Mouse (Mus musculus) forebrain, embryonic 10.5 days (tissue): ENCODE data around the gene Arhgef15. TPM values are rescaled to one million over a fixed set of nuclear protein-coding genes. Genes with fewer than 3 reads are reported as not detected.
"Not testable (repeated sequence)": the region's sequence is repeated elsewhere in the genome, so short reads cannot be mapped to it uniquely, and the experiment has no call there.

Source experiments
- DNase-seq: peaks from one replicate; pipeline ENCODE4 v3.0.0-alpha.2; 2017; ENCODE audit warnings: low spot score; ENCODE audit errors: extremely low spot score
- H3K27ac ChIP-seq: fragments of 300-500 bp; sonication (generic); 2 replicates; pipeline ENCODE4 v1.5.1; 2016; ENCODE audit warnings: mild to moderate bottlenecking
- H3K27me3 ChIP-seq: fragments of 300-500 bp; sonication (generic); 2 replicates; pipeline ENCODE4 v1.6.1; 2016; ENCODE audit warnings: mild to moderate bottlenecking; ENCODE audit not compliant: poor library complexity, severe bottlenecking
- H3K36me3 ChIP-seq: fragments of 300-500 bp; sonication (generic); replicated peaks from 2 replicates; pipeline ENCODE4 v1.6.1; 2016; ENCODE audit warnings: mild to moderate bottlenecking, moderate library complexity
- H3K4me1 ChIP-seq: fragments of 300-500 bp; sonication (generic); 2 replicates; pipeline ENCODE4 v1.6.1; 2016
- H3K4me3 ChIP-seq: fragments of 300-500 bp; sonication (generic); 2 replicates; pipeline ENCODE4 v1.5.1; 2016; ENCODE audit warnings: mild to moderate bottlenecking, moderate library complexity
- H3K9me3 ChIP-seq: fragments of 300-500 bp; sonication (generic); 2 replicates; pipeline ENCODE4 v1.6.1; 2016; ENCODE audit warnings: mild to moderate bottlenecking, moderate library complexity
- WGBS: fragments of 180-500 bp; shearing (Covaris S2); methylation state at CpG from one replicate; pipeline ENCODE4 v1.1.7; 2016; 5-methylcytosine and 5-hydroxymethylcytosine counted together
- polyA plus RNA-seq: library from polyadenylated mRNA; unstranded; fragments of >200 nt; fragmentation: Nextera tagmentation; extraction: Ambion mirVana; gene quantifications from 2 replicates; pipeline ENCODE4 v1.2.1, GENCODE M21; 2016

Arhgef15 gene
- polyA plus RNA-seq, 1 experiment from 2014 or later, result 6.7 TPM

GRCm38 (mm10) chr11:68975601-68976000 lies 18.3 kb upstream of the Arhgef15 start:
- Histone ChIP-seq H3K4me1 (peaks cover 22% of the 10 kb centered on the region), H3K4me3 (no peak overlapping the region), H3K9me3 (no peaks in the 10 kb centered on the region), H3K36me3 (0 out of 2 replicates have a peak, but pooled peaks cover 8% of the 10 kb centered on the region), H3K27ac (no peak overlapping the region), H3K27me3 (0 out of 2 replicates have a peak, but pooled peaks cover 10% of the 10 kb centered on the region)
- DNase-seq, result no peak
- 72% methylated on average over 1 of the region's 1 CpGs for WGBS

- Histone ChIP-seq H3K27ac (peak within 1 kb of the TSS; percentile 83; the same call in 1 of the 2 replicates), H3K4me1 (peaks cover 22% of the 10 kb centered on the region), H3K9me3 (no peaks in the 10 kb centered on the region), H3K27me3 (0 out of 2 replicates have a peak, but pooled peaks cover 11% of the 10 kb centered on the region), H3K36me3 (0 out of 2 replicates have a peak, but pooled peaks cover 8% of the 10 kb centered on the region), H3K4me3 (peak within 1 kb of the TSS; percentile 58)
- 88% methylated on average over 7 of the region's 7 CpGs for WGBS
- DNase-seq, result no peak
Observed at GRCm38 (mm10) chr11:68975085-68975484, 17.8 kb upstream of the Arhgef15 start, which contains the start of gene Rangrf. TSS of gene Rangrf (minus strand) at chr11:68975185.

- Histone ChIP-seq H3K9me3 (no peaks in the 10 kb centered on the region), H3K4me3 (peak overlapping the region; percentile 58), H3K27ac (peak overlapping the region; percentile 83), H3K4me1 (peaks cover 22% of the 10 kb centered on the region), H3K36me3 (0 out of 2 replicates have a peak, but pooled peaks cover 11% of the 10 kb centered on the region), H3K27me3 (peaks cover 21% of the 10 kb centered on the region)
- 22% methylated on average over 6 of the region's 6 CpGs for WGBS
- no peak for DNase-seq
Observed at GRCm38 (mm10) chr11:68974059-68974450, 16.8 kb upstream of the Arhgef15 start.

GRCm38 (mm10) chr11:68973250-68974058 lies 16.2 kb upstream of the Arhgef15 start:
- under 1% methylated on average over 38 of the region's 38 CpGs for WGBS
- H3K9me3 ChIP-seq, result not testable (repeated sequence)
- Histone ChIP-seq H3K27ac (peak overlapping the region; percentile 83), H3K36me3 (0 out of 2 replicates have a peak, but pooled peaks cover 11% of the 10 kb centered on the region), H3K4me3 (peak overlapping the region; percentile 58), H3K27me3 (peaks cover 27% of the 10 kb centered on the region), H3K4me1 (peaks cover 26% of the 10 kb centered on the region)
- DNase-seq, result peak; percentile 90

- WGBS, result 80% methylated on average over 4 of the region's 4 CpGs
Observed at GRCm38 (mm10) chr11:68970232-68970631, 13.0 kb upstream of the Arhgef15 start.

GRCm38 (mm10) chr11:68968752-68969151 lies 11.5 kb upstream of the Arhgef15 start:
- H3K27ac ChIP-seq, result no peak overlapping the region
- H3K9me3 ChIP-seq, result no peaks in the 10 kb centered on the region
- peaks cover 37% of the 10 kb centered on the region for H3K4me1 ChIP-seq
- WGBS, result 80% methylated on average over 11 of the region's 11 CpGs
- 0 out of 2 replicates have a peak, but pooled peaks cover 11% of the 10 kb centered on the region for H3K36me3 ChIP-seq
- peaks cover 26% of the 10 kb centered on the region for H3K27me3 ChIP-seq
- no peak for DNase-seq
- H3K4me3 ChIP-seq, result peak overlapping the region; percentile 71; the same call in 1 of the 2 replicates

More at GRCm38 (mm10) chr11:68970232-68970631, 13.0 kb upstream of the Arhgef15 start:
- no peak overlapping the region for H3K4me3 ChIP-seq
- DNase-seq, result no peak
- 0 out of 2 replicates have a peak, but pooled peaks cover 11% of the 10 kb centered on the region for H3K36me3 ChIP-seq
- no peak overlapping the region for H3K27ac ChIP-seq
- peaks cover 43% of the 10 kb centered on the region for H3K4me1 ChIP-seq
- H3K27me3 ChIP-seq, result peaks cover 35% of the 10 kb centered on the region
- no peaks in the 10 kb centered on the region for H3K9me3 ChIP-seq

- Histone ChIP-seq H3K27me3 (peaks cover 26% of the 10 kb centered on the region), H3K4me1 (peaks cover 30% of the 10 kb centered on the region), H3K36me3 (0 out of 2 replicates have a peak, but pooled peaks cover 11% of the 10 kb centered on the region), H3K9me3 (no peaks in the 10 kb centered on the region), H3K27ac (peak within 1 kb of the TSS; percentile 78), H3K4me3 (peak within 1 kb of the TSS; percentile 71)
- WGBS, result under 1% methylated on average over 50 of the region's 50 CpGs
- DNase-seq, result peak; percentile 90
Observed at GRCm38 (mm10) chr11:68967337-68968282, 10.3 kb upstream of the Arhgef15 start, which contains the start of gene Slc25a35. TSS of gene Slc25a35 (plus strand) at chr11:68968131.

GRCm38 (mm10) chr11:68966554-68966953 lies 9.3 kb upstream of the Arhgef15 start:
- 59% methylated on average over 1 of the region's 1 CpGs for WGBS
- peaks cover 26% of the 10 kb centered on the region for H3K27me3 ChIP-seq

GRCm38 (mm10) chr11:68965845-68966244 lies 8.6 kb upstream of the Arhgef15 start:
- H3K27ac ChIP-seq, result no peak overlapping the region
- no peak for DNase-seq
- peaks cover 27% of the 10 kb centered on the region for H3K4me1 ChIP-seq
- WGBS, result 35% methylated on average over 3 of the region's 3 CpGs
- 0 out of 2 replicates have a peak, but pooled peaks cover 4% of the 10 kb centered on the region for H3K36me3 ChIP-seq
- H3K27me3 ChIP-seq, result peaks cover 26% of the 10 kb centered on the region
- no peaks in the 10 kb centered on the region for H3K9me3 ChIP-seq
- H3K4me3 ChIP-seq, result no peak overlapping the region

More at GRCm38 (mm10) chr11:68966554-68966953, 9.3 kb upstream of the Arhgef15 start:
- DNase-seq, result no peak
- Histone ChIP-seq H3K9me3 (no peaks in the 10 kb centered on the region), H3K4me3 (peak overlapping the region; percentile 1; the same call in 1 of the 2 replicates), H3K36me3 (0 out of 2 replicates have a peak, but pooled peaks cover 9% of the 10 kb centered on the region), H3K4me1 (peaks cover 27% of the 10 kb centered on the region), H3K27ac (no peak overlapping the region)

GRCm38 (mm10) chr11:68965050-68965449 lies 7.8 kb upstream of the Arhgef15 start:
- DNase-seq, result no peak
- Histone ChIP-seq H3K27me3 (peaks cover 26% of the 10 kb centered on the region), H3K9me3 (no peaks in the 10 kb centered on the region), H3K4me3 (no peak overlapping the region), H3K27ac (no peak overlapping the region), H3K36me3 (0 out of 2 replicates have a peak, but pooled peaks cover 3% of the 10 kb centered on the region), H3K4me1 (peaks cover 27% of the 10 kb centered on the region)

GRCm38 (mm10) chr11:68963405-68963804 lies 6.1 kb upstream of the Arhgef15 start:
- H3K4me1 ChIP-seq, result peaks cover 23% of the 10 kb centered on the region
- H3K27me3 ChIP-seq, result peaks cover 9% of the 10 kb centered on the region
- no peaks in the 10 kb centered on the region for H3K9me3 ChIP-seq
- DNase-seq, result no peak
- no peak overlapping the region for H3K4me3 ChIP-seq
- H3K36me3 ChIP-seq, result no peaks in the 10 kb centered on the region
- no peak overlapping the region for H3K27ac ChIP-seq
- 85% methylated on average over 2 of the region's 2 CpGs for WGBS

GRCm38 (mm10) chr11:68962159-68962558 lies 4.9 kb upstream of the Arhgef15 start:
- not testable (repeated sequence) for H3K36me3 ChIP-seq, H3K27ac ChIP-seq, H3K9me3 ChIP-seq, DNase-seq, H3K4me3 ChIP-seq
- Histone ChIP-seq H3K27me3 (peaks cover 15% of the 10 kb centered on the region), H3K4me1 (peaks cover 12% of the 10 kb centered on the region)
- WGBS, result 24% methylated on average over 11 of the region's 11 CpGs
